Mouse (Mus musculus) forebrain, embryonic 16.5 days (tissue): ENCODE measurements around the gene Dcst1. TPM values are rescaled to one million over a fixed set of nuclear protein-coding genes. Genes with fewer than 3 reads are reported as not detected.
A peak's percentile ranks its signal among the peaks of the same experiment; 100 is the strongest.

ENCODE experiments used
- ATAC-seq: fragments of 200-750 bp; cut with Nextera tagmentation; 2 replicates; pipeline ENCODE4 v1.8.0; 2017; ENCODE audit warnings: mild to moderate bottlenecking, moderate library complexity
- H3K27ac ChIP-seq: fragments of 300-500 bp; sonication (generic); 2 replicates; pipeline ENCODE4 v1.5.1; 2014; ENCODE audit warnings: low read length, control low read depth
- H3K27me3 ChIP-seq: fragments of 300-500 bp; sonication (generic); replicated peaks from 2 replicates; pipeline ENCODE4 v1.6.1; 2014; ENCODE audit warnings: low read length; ENCODE audit not compliant: control insufficient read depth, insufficient read depth
- H3K36me3 ChIP-seq: fragments of 300-500 bp; sonication (generic); 2 replicates; pipeline ENCODE4 v1.6.1; 2014; ENCODE audit not compliant: control insufficient read depth, insufficient read depth
- H3K4me1 ChIP-seq: fragments of 300-500 bp; sonication (generic); replicated peaks from 2 replicates; pipeline ENCODE4 v1.6.1; 2014; ENCODE audit warnings: low read length; ENCODE audit not compliant: control insufficient read depth, insufficient read depth
- H3K4me2 ChIP-seq: fragments of 300-500 bp; sonication (generic); 2 replicates; pipeline ENCODE4 v1.6.1; 2014; ENCODE audit warnings: mild to moderate bottlenecking, low read length, control low read depth
- H3K4me3 ChIP-seq: fragments of 300-500 bp; sonication (generic); replicated peaks from 2 replicates; pipeline ENCODE4 v1.5.1; 2014; ENCODE audit warnings: mild to moderate bottlenecking, low read length, control low read depth
- H3K9ac ChIP-seq: fragments of 300-500 bp; sonication (generic); replicated peaks from 2 replicates; pipeline ENCODE4 v1.6.1; 2014; ENCODE audit warnings: low read depth, low read length, control low read depth
- H3K9me3 ChIP-seq: fragments of 300-500 bp; sonication (generic); 2 replicates; pipeline ENCODE4 v1.6.1; 2016; ENCODE audit warnings: low read length; ENCODE audit not compliant: control insufficient read depth
- WGBS: fragments of 180-500 bp; shearing (Covaris S2); extraction: QIAGEN DNeasy Blood & Tissue Kit; methylation state at CpG from one replicate; pipeline ENCODE4 v1.1.7; 2014; 5-methylcytosine and 5-hydroxymethylcytosine counted together
- polyA plus RNA-seq: library from polyadenylated mRNA; unstranded; fragments of >200 nt; fragmentation: Nextera tagmentation; extraction: Ambion mirVana; gene quantifications from 2 replicates; pipeline ENCODE4 v1.2.1, GENCODE M21; 2015

Gene Dcst1
- polyA plus RNA-seq, 1 experiment from 2014 or later = 1.3 TPM

GRCm38 (mm10) chr3:89340465-89340864 is 24.6 kb downstream of the Dcst1 start:
- 3% methylated on average over 11 of the region's 11 CpGs for WGBS
- H3K4me2 ChIP-seq = peak overlapping the region; percentile 65
- peak; percentile 46 for ATAC-seq
- peaks cover 50% of the 10 kb centered on the region for H3K4me1 ChIP-seq
- no peaks in the 10 kb centered on the region for H3K9me3 ChIP-seq
- no peak overlapping the region for H3K27ac ChIP-seq
- peak overlapping the region; percentile 37 for H3K4me3 ChIP-seq
- peak overlapping the region; percentile 54 for H3K9ac ChIP-seq
- H3K27me3 ChIP-seq = no peaks in the 10 kb centered on the region
- H3K36me3 ChIP-seq = no peaks in the 10 kb centered on the region; the same call in 1 of the 2 replicates

GRCm38 (mm10) chr3:89339416-89339815 is 25.6 kb downstream of the Dcst1 start:
- Histone ChIP-seq H3K27me3 (no peaks in the 10 kb centered on the region), H3K36me3 (no peaks in the 10 kb centered on the region), H3K4me2 (no peak overlapping the region), H3K9ac (no peak overlapping the region), H3K27ac (no peak overlapping the region), H3K4me3 (no peak overlapping the region), H3K9me3 (no peaks in the 10 kb centered on the region), H3K4me1 (peaks cover 50% of the 10 kb centered on the region)
- no peak for ATAC-seq
- WGBS = 28% methylated on average over 8 of the region's 8 CpGs

GRCm38 (mm10) chr3:89337721-89338578 is 27.1 kb downstream of the Dcst1 start, which contains the start of gene Efna4:
Gene Efna4, minus strand, starts transcription at chr3:89338028.
- H3K4me2 ChIP-seq = peak within 1 kb of the TSS; percentile 75
- peak within 1 kb of the TSS; percentile 84 for H3K4me3 ChIP-seq
- no peaks in the 10 kb centered on the region for H3K9me3 ChIP-seq
- H3K36me3 ChIP-seq = no peaks in the 10 kb centered on the region
- H3K4me1 ChIP-seq = peaks cover 54% of the 10 kb centered on the region
- under 1% methylated on average over 44 of the region's 44 CpGs for WGBS
- peak within 1 kb of the TSS; percentile 83 for H3K27ac ChIP-seq
- H3K27me3 ChIP-seq = no peaks in the 10 kb centered on the region
- peak within 1 kb of the TSS; percentile 86 for H3K9ac ChIP-seq
- peak; percentile 73 for ATAC-seq

- Histone ChIP-seq H3K9ac (peak overlapping the region; percentile 86), H3K9me3 (no peaks in the 10 kb centered on the region), H3K27me3 (no peaks in the 10 kb centered on the region), H3K27ac (peak overlapping the region; percentile 83), H3K36me3 (no peaks in the 10 kb centered on the region), H3K4me2 (peak overlapping the region; percentile 75), H3K4me1 (peaks cover 60% of the 10 kb centered on the region), H3K4me3 (peak overlapping the region; percentile 84)
- WGBS = under 1% methylated on average over 21 of the region's 21 CpGs
- no peak; the same call in 1 of the 2 replicates for ATAC-seq
Measured at GRCm38 (mm10) chr3:89337062-89337720, 27.9 kb downstream of the Dcst1 start.

GRCm38 (mm10) chr3:89336529-89336928 is 28.5 kb downstream of the Dcst1 start:
- H3K4me3 ChIP-seq = peak overlapping the region; percentile 84
- peak overlapping the region; percentile 83 for H3K27ac ChIP-seq
- WGBS = 3% methylated on average over 6 of the region's 6 CpGs
- peak overlapping the region; percentile 75 for H3K4me2 ChIP-seq
- peaks cover 56% of the 10 kb centered on the region for H3K4me1 ChIP-seq
- H3K9me3 ChIP-seq = no peaks in the 10 kb centered on the region
- no peaks in the 10 kb centered on the region for H3K36me3 ChIP-seq
- no peak for ATAC-seq
- H3K27me3 ChIP-seq = no peaks in the 10 kb centered on the region
- peak overlapping the region; percentile 86 for H3K9ac ChIP-seq

GRCm38 (mm10) chr3:89333053-89333452 is 32.0 kb downstream of the Dcst1 start:
- no peak for ATAC-seq
- Histone ChIP-seq H3K9me3 (no peaks in the 10 kb centered on the region), H3K27me3 (no peaks in the 10 kb centered on the region), H3K9ac (peak overlapping the region; percentile 33), H3K36me3 (no peaks in the 10 kb centered on the region), H3K4me1 (peaks cover 43% of the 10 kb centered on the region), H3K4me3 (no peak overlapping the region), H3K27ac (0 out of 2 replicates have a peak overlapping the region, but pooled peaks have one; percentile 8), H3K4me2 (no peak overlapping the region)
- WGBS = 54% methylated on average over 11 of the region's 11 CpGs

GRCm38 (mm10) chr3:89332476-89332875 is 32.6 kb downstream of the Dcst1 start:
- Histone ChIP-seq H3K4me1 (peaks cover 43% of the 10 kb centered on the region), H3K36me3 (no peaks in the 10 kb centered on the region), H3K4me2 (no peak overlapping the region), H3K9ac (no peak overlapping the region), H3K27me3 (no peaks in the 10 kb centered on the region), H3K27ac (no peak overlapping the region), H3K9me3 (no peaks in the 10 kb centered on the region), H3K4me3 (no peak overlapping the region)
- peak; percentile 10; the same call in 1 of the 2 replicates for ATAC-seq
- WGBS = 22% methylated on average over 12 of the region's 12 CpGs

- Histone ChIP-seq H3K9ac (no peak overlapping the region), H3K27me3 (no peaks in the 10 kb centered on the region), H3K4me1 (peaks cover 39% of the 10 kb centered on the region), H3K9me3 (no peaks in the 10 kb centered on the region), H3K27ac (no peak overlapping the region), H3K36me3 (no peaks in the 10 kb centered on the region), H3K4me3 (no peak overlapping the region), H3K4me2 (no peak overlapping the region)
- WGBS = 28% methylated on average over 10 of the region's 10 CpGs
- ATAC-seq = no peak
Measured at GRCm38 (mm10) chr3:89332013-89332412, 33.0 kb downstream of the Dcst1 start.

- WGBS = 71% methylated on average over 13 of the region's 13 CpGs
- H3K27me3 ChIP-seq = no peaks in the 10 kb centered on the region
- H3K4me2 ChIP-seq = no peak overlapping the region
- no peaks in the 10 kb centered on the region for H3K9me3 ChIP-seq
- H3K9ac ChIP-seq = no peak overlapping the region
- peaks cover 35% of the 10 kb centered on the region for H3K4me1 ChIP-seq
- no peak overlapping the region for H3K4me3 ChIP-seq
- H3K27ac ChIP-seq = no peak overlapping the region
- H3K36me3 ChIP-seq = no peaks in the 10 kb centered on the region
- ATAC-seq = no peak
Measured at GRCm38 (mm10) chr3:89331561-89331960, 33.5 kb downstream of the Dcst1 start.
